Mouse (Mus musculus): ENCODE data around the gene Kansl1.

GRCm38 (mm10) chr11:104479505-104479904 lies 10.8 kb upstream of the Kansl1 start:
- TF ChIP-seq EP300 (IDR thresholded peaks at IDR 0.05; ENCODE audit: insufficient read depth, low read depth, low read length) = no peak
- TF ChIP-seq CTCF (IDR thresholded peaks at IDR 0.05; ENCODE audit: low read depth, low read length) = no peak
- no peak for TF ChIP-seq POLR2A (IDR thresholded peaks at IDR 0.05; ENCODE audit: insufficient read depth, low read length)

Data from ES-Bruce4 (cell line).